Mouse (Mus musculus) ES-E14 (cell line): ENCODE measurements around the gene Tmco3. TPM values are rescaled to one million over a fixed set of nuclear protein-coding genes. Genes with fewer than 3 reads are reported as not detected.
A peak's percentile ranks its signal among the peaks of the same experiment; 100 is the strongest.

ENCODE experiments used
- DNase-seq: peaks from one replicate; pipeline ENCODE4 v3.0.0-alpha.2; 2013; ENCODE audit warnings: low read depth, low spot score
- H3K27ac ChIP-seq: 2 replicates; pipeline ENCODE4 v1.5.1; 2012; ENCODE audit warnings: low read depth, mild to moderate bottlenecking, low read length, moderate library complexity, mixed read lengths; ENCODE audit not compliant: poor library complexity, insufficient read depth, severe bottlenecking
- H3K36me3 ChIP-seq: 2 replicates; pipeline ENCODE4 v1.6.1; 2012; ENCODE audit warnings: mild to moderate bottlenecking, low read length, moderate library complexity, mixed read lengths; ENCODE audit not compliant: control insufficient read depth, poor library complexity, insufficient read depth, severe bottlenecking
- H3K4me1 ChIP-seq, 2 experiments: fragments of 150-350 bp in 1 of 2; sonication (generic) in 1 of 2; 2 replicates each; pipeline ENCODE4 v1.6.1; 2012; ENCODE audit warnings: low read length in 2 of 2, mild to moderate bottlenecking in 1 of 2, mixed read lengths in 1 of 2; ENCODE audit not compliant: control insufficient read depth in 2 of 2, insufficient read depth in 2 of 2, poor library complexity in 1 of 2
- H3K4me3 ChIP-seq, 2 experiments: fragments of 150-350 bp in 1 of 2; sonication (generic) in 1 of 2; 2 replicates each; pipeline ENCODE4 v1.5.1; 2012; ENCODE audit warnings: low read length in 2 of 2, low read depth in 1 of 2, mild to moderate bottlenecking in 1 of 2, mixed read lengths in 1 of 2; ENCODE audit not compliant: insufficient read depth in 1 of 2, poor library complexity in 1 of 2, severe bottlenecking in 1 of 2
- H3K9ac ChIP-seq: 2 replicates; pipeline ENCODE4 v1.6.1; 2012; ENCODE audit warnings: low read depth, mild to moderate bottlenecking, low read length, mixed read lengths; ENCODE audit not compliant: poor library complexity, insufficient read depth, severe bottlenecking
- H3K9me3 ChIP-seq: fragments of 150-350 bp; sonication (generic); 2 replicates; pipeline ENCODE4 v1.6.1; 2012; ENCODE audit warnings: low read depth, mild to moderate bottlenecking, low read length; ENCODE audit not compliant: control insufficient read depth, insufficient read depth
- CHD2 ChIP-seq: IDR thresholded peaks from 2 replicates; pipeline ENCODE4 v1.6.1; 2014; ENCODE audit warnings: mild to moderate bottlenecking, low read depth, low read length, inconsistent platforms
- HCFC1 ChIP-seq: IDR thresholded peaks from 2 replicates; pipeline ENCODE4 v1.6.1; 2012; ENCODE audit warnings: low read length, inconsistent platforms, borderline replicate concordance; ENCODE audit not compliant: insufficient read depth
- MAFK ChIP-seq: IDR thresholded peaks from 2 replicates; pipeline ENCODE4 v1.6.1; 2014; ENCODE audit warnings: mild to moderate bottlenecking, low read depth, low read length, inconsistent platforms; ENCODE audit not compliant: insufficient read depth
- ZC3H11A ChIP-seq: IDR thresholded peaks from 2 replicates; pipeline ENCODE4 v1.6.1; 2012; ENCODE audit warnings: low read depth, mild to moderate bottlenecking, inconsistent platforms, low read length, borderline replicate concordance
- ZNF384 ChIP-seq: IDR thresholded peaks from 2 replicates; pipeline ENCODE4 v1.6.1; 2012; ENCODE audit warnings: low read depth, low read length, inconsistent platforms
- in situ Hi-C, 2 experiments: fragments of 600-800 bp; cut with MboI; formaldehyde crosslinking; loops; one replicate each; pipeline ENCODE4 v1.15.1; 2025; ENCODE audit warnings: low sequenced_read_pairs in 2 of 2, inconsistent platforms in 1 of 2; ENCODE audit not compliant: unreplicated experiment in 2 of 2
- total RNA-seq: library from RNA; depleted of rRNA; stranded (reverse); fragments of 300-350 nt; gene quantifications from 2 replicates; pipeline ENCODE4 v1.2.3, GENCODE M21; 2012

The Tmco3 gene
- total RNA-seq, 1 experiment = 20.3 TPM

GRCm38 (mm10) chr8:13287304-13287691, 692 bp upstream of the Tmco3 start:
- H3K4me3 ChIP-seq = peak overlapping the region; percentile 81 to 97
- H3K36me3 ChIP-seq = no peaks in the 10 kb centered on the region
- peaks cover 0 to 1% of the 10 kb centered on the region in 2 experiments; a peak in 1 of 4 replicates for H3K4me1 ChIP-seq
- DNase-seq = peak; percentile 40
- peak overlapping the region; percentile 80 for H3K9ac ChIP-seq
- H3K9me3 ChIP-seq = no peaks in the 10 kb centered on the region
- no peak for TF ChIP-seq CHD2
- TF ChIP-seq ZNF384 = no peak
- TF ChIP-seq ZC3H11A = no peak
- no peak for TF ChIP-seq HCFC1
- TF ChIP-seq MAFK = no peak
- no peak overlapping the region for H3K27ac ChIP-seq
- in situ Hi-C loops = no loop called here

GRCm38 (mm10) chr8:13288646-13289045, 656 bp downstream of the Tmco3 start:
- H3K4me3 ChIP-seq = peak overlapping the region; percentile 81 to 97
- H3K36me3 ChIP-seq = no peaks in the 10 kb centered on the region
- no peaks in the 10 kb centered on the region for H3K9me3 ChIP-seq
- H3K9ac ChIP-seq = peak overlapping the region; percentile 79; the same call in 1 of the 2 replicates
- peaks cover 0 to 3% of the 10 kb centered on the region in 2 experiments; a peak in 1 of 4 replicates for H3K4me1 ChIP-seq
- TF ChIP-seq CHD2 = no peak
- TF ChIP-seq HCFC1 = no peak
- no peak for TF ChIP-seq ZC3H11A
- TF ChIP-seq ZNF384 = no peak
- no peak for TF ChIP-seq MAFK
- DNase-seq = no peak
- in situ Hi-C loops = no loop called here
- no peak overlapping the region for H3K27ac ChIP-seq

- peak; percentile 78 for DNase-seq
Measured at GRCm38 (mm10) chr8:13292364-13292763, 4.4 kb downstream of the Tmco3 start.

GRCm38 (mm10) chr8:13293677-13294470, 5.9 kb downstream of the Tmco3 start:
- Histone ChIP-seq H3K9me3 (no peaks in the 10 kb centered on the region), H3K36me3 (peaks cover 10% of the 10 kb centered on the region), H3K4me1 (peaks cover 0 to 3% of the 10 kb centered on the region in 2 experiments; a peak in 1 of 4 replicates), H3K9ac (no peak overlapping the region), H3K27ac (no peak overlapping the region), H3K4me3 (no peak overlapping the region)
- TF ChIP-seq CHD2 (no peak), ZNF384 (no peak), MAFK (no peak)
- in situ Hi-C loops = no loop called here
- DNase-seq = no peak

More at GRCm38 (mm10) chr8:13292364-13292763, 4.4 kb downstream of the Tmco3 start:
- Histone ChIP-seq H3K4me1 (peaks cover 0 to 3% of the 10 kb centered on the region in 2 experiments; a peak in 1 of 4 replicates), H3K36me3 (peaks cover 10% of the 10 kb centered on the region), H3K27ac (no peak overlapping the region), H3K4me3 (peak overlapping the region; percentile 6 to 22; a peak in 2 of 4 replicates), H3K9ac (peak overlapping the region; percentile 27; the same call in 1 of the 2 replicates), H3K9me3 (no peaks in the 10 kb centered on the region)
- 0 out of 2 replicates have a peak, but pooled peaks have one; percentile 4 for TF ChIP-seq ZC3H11A
- TF ChIP-seq CHD2 = no peak
- in situ Hi-C loops = no loop called here
